Mouse (Mus musculus): ENCODE data around the gene Npw.

Gene Npw

DNA sequence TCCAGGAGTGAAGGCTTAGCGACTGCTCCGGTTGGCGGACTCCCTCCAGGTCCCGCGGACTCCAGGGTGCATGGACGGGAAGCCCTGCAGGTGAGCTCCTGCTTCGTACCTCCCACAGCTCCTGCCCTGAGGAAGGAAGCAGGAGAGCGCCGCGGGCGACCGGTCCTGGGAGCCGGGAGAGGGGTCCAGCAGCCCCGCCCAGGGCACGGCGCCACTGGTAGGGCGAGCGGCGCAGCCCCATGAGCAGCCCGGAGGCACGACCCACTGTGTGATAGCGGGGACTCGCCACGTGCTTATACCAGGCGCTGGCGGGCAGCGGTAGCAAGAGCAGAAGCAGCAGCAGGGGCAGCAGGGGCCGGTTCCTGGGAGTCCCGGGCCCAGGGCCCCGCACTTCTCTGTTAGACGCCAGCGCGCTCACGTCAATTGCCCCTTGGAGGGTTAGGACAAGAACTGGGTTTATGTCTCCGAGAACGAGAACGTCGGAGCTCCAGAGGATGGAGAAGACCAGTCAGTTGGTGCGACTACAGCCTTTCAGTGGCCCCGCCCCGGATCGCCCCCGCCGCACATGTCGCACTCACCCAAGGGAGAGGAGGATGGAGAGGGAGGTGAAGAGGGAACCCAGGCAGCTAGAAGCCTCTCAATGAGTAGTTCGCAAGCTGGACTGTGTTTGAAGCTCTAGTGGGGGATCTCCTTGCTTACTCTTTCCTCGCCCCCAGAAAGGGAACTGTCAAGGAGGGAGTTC lies at the start of gene Npw:
Gene Npw, minus strand, starts transcription at position 441 of the 742 bp plus-strand sequence.
- DNase-seq (ENCODE audit: low spot score): peak; percentile 41

DNA sequence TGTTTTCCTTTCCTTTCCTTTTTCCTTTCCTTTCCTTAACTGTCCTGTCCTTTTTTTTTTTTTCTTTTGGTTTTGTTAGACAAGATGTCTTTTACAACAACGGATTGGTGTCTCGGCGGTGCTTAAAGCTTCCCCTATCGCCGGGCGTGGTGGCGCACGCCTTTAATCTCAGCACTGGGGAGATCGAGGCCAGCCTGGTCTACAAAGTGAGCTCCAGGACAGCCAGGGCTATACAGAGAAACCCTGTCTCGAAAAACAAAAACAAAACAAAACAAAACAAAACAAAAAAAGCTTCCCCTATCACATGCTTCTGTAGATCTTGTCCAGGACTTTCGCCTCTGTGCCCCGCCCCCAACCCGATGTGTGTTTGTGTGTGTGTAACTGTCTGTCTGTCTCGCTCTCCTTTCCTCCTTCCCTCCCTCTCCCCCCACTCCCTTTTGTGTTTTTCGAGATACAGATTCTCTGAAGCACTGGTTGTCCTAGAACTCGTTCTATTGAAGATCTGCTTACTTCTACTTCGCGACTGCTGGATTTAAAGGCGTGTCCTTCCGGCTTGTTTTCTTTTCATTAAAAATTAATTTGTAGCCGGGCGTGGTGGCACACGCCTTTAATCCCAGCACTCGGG lies 49.7 kb upstream of the Npw start:
- DNase-seq (ENCODE audit: low spot score): peak; percentile 46

DNA sequence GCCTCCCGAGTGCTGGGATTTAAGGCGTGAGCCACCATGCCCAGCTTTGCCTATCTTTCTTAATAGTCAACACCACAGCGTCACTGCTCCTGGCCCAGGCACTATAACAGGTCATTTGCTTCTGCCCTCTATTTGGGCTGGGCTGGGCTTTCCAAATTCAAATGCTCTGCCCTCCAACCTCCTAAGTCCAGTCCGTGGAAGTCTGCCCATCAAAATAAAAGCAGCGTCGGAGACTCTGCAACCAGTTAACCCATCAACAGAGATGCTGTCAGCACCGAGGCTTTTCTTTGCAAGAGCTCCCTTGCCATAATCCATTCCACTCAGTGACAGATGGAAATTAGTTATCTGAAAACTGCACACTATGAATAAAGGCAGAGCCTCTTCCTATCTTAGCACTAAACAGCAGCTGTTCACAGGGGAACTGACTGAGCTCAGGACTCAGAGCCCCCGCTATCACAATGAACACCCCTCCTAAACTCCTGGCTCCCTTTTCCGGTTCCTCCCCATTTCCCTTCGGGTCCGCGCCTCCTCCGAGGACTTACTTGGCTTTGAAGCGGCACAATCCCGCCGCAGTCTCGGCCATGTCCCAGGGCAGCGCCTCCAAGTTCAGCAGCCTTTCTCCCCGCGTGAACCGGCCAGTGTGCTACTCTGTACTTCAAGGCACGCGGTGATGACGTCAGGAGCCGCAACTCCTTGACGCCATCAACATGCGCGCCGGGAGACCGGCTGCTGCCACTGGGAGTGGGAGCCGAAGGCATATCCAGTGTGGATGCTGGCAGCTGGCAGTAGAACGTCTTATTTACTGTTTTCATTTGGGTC lies 48.9 kb upstream of the Npw start, which contains the start of gene Tbl3:
Gene Tbl3, minus strand, starts transcription at position 679 of the 819 bp plus-strand sequence.
- DNase-seq (ENCODE audit: low spot score): peak; percentile 96

DNA sequence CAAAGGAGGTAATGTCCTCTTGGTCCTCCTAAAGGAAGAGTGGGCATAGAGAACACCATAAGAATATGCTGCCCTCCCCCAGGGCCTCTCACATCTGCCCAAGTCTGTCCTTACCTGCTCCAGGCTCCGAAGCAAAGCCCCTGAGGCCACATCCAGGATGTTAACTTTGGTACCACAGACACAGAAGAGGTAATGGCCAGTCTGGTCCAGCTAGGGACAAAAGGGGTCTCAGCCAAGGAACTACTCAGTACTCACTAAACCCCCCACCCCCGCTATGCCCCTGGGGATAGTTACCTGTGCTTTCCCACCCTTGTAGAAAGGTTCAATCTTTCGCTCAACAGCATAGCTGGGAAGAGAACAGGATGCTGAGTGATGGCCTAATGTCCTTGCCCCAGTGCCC lies 47.6 kb upstream of the Npw start:
- DNase-seq (ENCODE audit: low spot score): no peak

DNA sequence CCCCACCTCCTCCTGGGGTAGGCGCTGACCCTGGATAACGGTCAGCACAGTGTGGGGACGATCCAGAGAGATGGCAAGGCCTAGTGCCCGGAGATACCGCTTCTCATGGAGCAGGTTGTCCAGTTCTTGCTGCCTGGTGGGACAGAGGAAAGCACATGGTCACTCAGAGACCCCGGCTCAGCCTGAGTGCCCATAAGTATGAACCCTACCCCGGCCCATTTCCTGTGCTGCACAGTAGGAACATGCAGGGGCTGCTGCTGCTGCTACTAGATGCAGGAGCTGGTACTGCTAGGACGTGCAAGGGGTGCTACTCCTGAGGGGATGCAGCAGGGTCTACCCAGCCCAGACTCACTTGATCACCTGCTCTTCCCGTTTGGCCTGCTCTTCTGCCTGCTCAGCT lies 43.0 kb upstream of the Npw start:
- DNase-seq (ENCODE audit: low spot score): no peak

DNA sequence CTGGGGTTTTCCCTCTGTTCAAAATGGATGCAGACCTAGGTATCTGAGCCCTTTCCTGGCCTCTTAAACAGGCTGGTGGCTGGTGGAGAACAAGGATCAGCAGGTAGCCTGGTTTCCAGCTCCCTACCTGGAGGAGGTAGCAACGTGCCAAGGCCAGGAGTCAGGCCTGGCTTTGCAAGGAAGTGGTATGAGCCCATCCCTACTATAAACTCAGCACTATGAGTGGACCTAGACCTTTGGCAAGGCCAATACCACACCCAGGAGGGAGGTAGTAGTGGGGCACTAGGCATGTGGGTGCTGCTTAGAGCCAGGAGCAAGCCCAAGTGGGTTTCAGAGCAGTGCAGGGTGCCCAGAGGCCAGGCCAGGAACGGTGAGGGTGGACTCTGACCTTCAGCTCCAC lies 41.2 kb upstream of the Npw start:
- no peak for DNase-seq (ENCODE audit: low spot score)

DNA sequence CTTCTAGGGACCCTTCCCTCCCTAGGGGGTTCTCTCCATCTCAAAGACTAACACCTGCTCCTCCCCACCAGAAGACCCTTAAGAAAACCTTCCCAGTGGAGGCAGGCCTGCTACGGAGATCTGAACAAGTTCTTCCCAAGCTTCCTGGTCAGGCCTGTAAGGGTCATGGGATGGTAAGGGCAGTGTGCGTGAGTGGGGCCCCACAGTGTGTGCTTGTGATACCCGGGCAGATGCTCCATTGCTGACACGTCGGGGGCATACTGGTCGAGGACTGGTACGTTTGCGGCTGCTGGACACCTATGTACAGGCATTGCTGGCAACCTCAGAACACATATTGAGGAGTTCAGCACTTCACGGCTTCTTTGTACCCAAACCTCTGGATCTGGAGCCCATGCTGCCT lies 40.5 kb upstream of the Npw start:
- no peak for DNase-seq (ENCODE audit: low spot score)

DNA sequence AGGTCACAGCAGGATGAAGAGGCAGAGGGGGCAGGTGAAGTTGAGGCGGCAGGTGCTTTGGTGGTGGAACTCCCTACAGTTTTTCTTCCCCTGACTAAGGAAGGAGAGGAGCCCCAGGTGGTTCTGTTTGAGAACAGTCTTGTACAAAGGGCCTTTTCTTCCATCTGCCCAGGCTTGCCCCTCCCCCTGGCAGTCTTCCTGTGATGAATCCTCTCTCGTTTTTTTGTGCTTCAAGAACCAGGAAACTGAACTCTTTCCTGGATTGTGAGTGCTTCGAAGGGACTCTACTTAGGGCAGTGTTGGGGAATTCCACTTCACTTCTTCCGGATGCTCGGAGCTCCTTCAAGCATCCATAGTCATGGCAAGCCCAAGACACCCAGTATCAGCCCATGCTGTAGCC lies 39.7 kb upstream of the Npw start:
- DNase-seq (ENCODE audit: low spot score): peak; percentile 26

DNA sequence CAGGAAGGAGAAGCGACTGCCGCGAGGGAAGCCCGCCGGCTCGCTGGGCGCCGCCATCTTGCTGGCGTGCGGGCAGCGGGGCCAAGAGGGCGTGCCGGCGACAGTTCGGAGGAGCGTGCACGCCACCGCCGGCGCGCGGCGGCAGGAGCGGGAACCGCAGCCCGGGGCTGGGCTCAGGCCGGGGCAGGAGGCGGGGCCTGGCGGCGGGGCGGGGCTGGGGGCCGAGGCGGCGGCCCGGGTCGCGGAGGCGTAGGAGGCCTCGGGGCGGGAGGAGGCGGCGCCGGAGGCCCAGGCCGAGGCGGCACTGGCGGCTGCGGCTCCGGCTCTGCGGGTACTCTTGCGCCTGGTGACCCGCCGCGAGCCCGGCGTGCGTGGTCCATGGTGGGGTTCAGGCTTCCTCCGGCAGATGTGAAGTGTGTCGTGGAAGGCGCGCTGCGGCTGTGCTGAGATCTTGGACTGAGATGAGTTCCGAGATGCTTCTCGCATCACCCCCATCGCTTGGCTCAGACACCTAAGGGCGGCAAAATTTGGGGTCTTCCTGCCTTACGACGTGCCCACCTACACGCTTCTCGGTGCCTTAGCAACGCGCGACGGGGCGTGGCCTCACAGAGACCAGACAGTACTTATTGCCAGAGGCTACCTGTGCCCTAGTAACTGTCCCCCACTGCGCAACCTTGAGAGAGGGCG lies 37.9 kb upstream of the Npw start, which contains the start of the genes Gfer and Noxo1:
Gene Gfer, minus strand, starts transcription at position 146 of the 687 bp plus-strand sequence.
Gene Noxo1, plus strand, starts transcription at position 224 of the 687 bp plus-strand sequence.
- DNase-seq (ENCODE audit: low spot score): peak; percentile 89

DNA sequence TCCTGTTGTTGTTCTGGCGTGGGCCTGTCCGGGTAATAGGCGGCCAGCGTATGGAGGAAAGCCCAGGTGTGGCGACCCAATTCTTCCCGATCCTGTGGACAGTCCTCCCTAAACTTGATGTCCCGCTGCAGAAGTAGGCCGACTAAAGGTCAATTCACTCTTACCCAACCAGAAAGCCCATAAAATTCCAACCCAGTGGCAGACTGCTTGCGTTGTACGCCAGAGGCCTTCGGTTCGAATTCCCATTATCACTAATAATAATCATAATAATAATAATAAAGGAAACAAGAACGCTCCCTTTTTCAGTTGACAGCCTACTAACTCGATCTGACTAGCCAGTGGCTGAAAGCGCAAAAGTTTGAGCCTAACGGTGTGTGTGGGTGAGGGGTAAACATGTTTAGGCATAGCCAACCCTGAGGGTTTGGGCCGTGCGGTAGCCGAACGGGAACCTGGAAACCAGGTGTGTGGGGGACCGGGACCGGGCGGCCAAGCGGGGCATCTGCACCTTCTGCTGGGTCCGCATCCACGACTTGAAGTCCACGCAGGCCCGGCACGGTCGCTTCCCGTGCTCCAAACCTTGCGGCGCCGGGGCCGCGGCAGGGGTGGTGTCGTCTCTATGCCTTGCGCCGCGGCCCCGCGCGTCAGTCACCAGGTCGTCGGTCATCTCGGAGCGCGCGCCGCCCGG lies 37.2 kb upstream of the Npw start:
- peak; percentile 27 for DNase-seq (ENCODE audit: low spot score)

DNA sequence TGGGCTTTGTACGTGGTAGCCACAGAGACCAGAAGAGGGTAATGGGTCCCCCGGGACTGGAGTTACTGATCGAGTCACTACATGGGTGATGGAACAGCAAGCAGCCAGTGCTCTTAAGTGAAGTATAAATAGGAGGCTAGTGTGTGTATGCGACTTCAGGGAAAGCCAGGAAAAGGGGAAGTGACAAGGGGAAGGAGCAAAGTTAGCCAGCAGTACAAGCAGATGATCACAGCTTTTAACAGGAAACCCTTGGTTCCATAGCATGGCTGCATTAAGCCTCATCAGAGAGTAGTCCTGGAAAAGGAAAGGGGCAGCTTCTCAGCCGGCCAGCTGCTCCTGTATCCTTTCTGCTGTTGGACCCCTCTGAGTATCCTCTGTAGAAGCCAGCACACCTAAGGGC lies 34.1 kb upstream of the Npw start:
- DNase-seq (ENCODE audit: low spot score): no peak

DNA sequence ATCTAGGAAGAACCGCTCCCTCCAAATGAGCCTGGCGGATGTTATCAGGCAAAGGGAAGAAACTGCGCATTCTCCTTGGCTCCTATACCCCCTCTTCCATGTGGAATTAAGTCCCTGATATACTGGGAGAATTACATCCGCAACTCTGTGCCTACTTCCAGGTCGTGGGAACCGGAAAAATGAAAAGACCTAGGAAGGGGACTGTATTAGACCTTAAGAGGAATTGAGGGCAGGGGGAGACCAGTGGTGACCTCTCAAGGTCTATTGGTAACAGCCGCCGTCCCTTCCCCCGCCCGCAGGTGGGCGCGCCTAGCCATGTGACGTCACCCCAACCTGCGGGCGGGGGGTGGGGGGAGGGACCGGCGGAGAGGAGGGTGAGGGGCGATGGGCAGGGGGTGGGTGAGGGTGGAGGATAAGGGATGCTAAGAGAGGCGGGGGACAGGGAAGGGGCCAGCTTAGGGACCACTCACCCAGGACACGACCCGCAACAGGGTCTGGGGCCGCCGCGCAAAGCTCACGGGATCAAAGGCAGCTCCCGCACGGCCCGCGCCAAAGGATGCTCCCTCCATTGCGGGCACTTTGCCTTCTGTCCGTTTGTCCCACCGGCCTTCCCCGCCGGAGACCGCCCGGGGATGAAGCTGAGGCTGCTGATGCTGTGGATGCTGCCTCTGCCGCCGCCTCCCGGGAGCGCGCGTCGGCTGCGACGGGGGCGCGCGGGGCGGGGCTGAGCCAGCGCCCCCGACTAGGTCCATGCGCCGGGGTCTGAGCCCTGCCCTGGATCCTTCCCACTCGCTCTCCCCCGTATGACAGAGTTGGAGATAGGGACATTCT lies 31.2 kb upstream of the Npw start, which contains the start of gene Syngr3:
Gene Syngr3, minus strand, starts transcription at position 705 of the 831 bp plus-strand sequence.
- DNase-seq (ENCODE audit: low spot score): peak; percentile 35

DNA sequence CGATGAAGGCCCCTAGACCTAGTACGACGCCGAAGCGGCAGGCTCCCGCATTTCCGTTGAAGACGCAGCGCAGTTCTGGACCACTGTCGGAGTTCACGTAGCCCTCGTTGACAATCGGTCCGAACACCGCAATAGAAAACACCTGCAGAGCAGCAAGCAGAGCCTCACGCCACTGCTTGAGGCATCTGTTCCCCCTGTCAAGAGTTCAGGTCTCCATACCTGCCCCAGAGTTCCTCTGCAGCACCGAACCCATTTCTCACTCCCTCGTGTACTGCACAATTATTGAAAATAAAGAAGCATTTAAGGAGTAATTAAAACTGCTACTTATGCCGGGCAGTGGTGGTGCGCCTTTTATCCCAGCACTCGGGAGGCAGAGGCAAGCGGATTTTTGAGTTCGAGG lies 29.3 kb upstream of the Npw start:
- DNase-seq (ENCODE audit: low spot score): no peak

DNA sequence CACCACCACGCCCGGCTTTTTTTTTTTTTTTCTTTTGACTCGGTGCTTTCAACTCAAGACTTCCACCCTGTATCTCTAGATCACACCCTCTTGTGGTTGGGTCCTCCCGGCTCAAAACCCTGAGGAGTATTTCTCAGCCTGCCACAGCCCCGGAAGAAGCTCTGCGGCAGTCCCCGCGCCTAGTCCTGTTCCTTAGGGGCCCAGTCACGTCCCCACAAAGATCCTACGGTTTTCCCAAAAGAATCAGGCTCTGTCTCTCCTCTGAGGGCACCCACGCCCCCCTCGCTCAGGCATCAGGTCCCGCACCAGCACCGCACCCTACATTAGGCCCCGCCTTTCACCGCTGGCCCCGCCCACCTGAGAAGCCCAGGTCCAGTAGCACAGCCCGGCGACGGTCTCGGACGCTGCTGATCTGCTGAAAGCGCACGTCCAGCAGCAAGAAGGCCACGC lies 28.9 kb upstream of the Npw start:
- peak; percentile 64 for DNase-seq (ENCODE audit: low spot score)

DNA sequence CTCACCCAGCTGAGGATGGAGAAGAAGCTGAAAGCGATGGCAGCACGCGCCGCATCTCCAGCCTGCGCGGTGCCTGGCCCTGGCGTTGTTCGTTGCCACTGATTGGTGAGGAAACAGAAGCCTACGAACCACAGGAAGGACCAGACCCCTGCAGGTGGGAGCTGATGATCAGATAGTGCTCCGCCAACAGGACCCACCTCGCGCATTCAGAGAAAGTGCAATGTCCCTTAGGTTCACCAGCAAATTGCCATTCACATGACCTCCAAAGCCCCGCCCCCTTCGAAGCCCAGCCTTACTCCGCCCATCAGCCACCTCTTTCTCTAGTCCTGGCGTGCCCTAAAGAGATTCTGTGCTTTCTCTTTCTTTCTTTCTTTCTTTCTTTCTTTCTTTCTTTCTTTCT lies 28.3 kb upstream of the Npw start:
- DNase-seq (ENCODE audit: low spot score): peak; percentile 79

DNA sequence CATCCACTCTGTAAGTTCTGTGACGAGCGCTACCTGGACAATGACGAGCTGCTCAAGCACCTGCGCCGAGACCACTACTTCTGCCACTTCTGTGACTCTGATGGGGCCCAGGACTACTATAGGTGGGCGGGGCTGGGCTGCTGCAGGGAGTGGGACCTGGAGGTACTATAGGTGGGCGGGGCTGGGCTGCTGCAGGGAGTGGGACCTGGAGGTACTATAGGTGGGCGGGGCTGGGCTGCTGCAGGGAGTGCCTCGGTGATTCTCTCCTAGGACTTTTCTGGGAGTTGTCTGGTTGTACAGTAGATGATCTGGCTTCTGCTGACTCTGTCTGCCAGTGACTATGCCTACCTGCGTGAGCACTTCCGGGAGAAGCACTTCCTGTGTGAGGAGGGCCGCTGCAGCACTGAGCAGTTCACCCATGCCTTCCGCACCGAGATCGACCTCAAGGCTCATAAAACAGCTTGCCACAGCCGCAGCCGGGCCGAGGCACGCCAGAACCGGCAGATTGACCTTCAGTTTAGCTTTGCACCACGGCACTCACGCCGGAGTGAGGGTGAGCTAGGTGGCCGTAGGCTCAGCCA lies 19.3 kb upstream of the Npw start:
- DNase-seq (ENCODE audit: low spot score): no peak

DNA sequence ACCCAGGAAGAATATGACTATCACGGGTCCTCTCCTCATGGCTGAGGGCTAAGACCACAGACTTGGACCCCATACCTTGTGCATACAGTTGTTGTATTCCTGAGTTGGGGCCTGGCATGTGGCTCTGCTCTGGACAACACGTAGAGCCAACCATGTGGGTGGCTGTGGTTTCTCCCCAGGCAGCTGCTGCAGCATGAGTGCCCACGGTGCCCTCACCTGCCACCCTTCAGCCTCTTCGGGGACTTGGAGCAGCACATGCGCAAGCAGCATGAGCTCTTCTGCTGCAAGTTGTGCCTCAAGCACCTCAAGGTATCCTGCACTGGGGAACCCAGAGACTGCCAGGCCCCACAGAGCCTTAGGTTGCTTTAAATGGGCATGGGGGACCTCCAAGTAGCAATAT lies 18.6 kb upstream of the Npw start:
- DNase-seq (ENCODE audit: low spot score): no peak

DNA sequence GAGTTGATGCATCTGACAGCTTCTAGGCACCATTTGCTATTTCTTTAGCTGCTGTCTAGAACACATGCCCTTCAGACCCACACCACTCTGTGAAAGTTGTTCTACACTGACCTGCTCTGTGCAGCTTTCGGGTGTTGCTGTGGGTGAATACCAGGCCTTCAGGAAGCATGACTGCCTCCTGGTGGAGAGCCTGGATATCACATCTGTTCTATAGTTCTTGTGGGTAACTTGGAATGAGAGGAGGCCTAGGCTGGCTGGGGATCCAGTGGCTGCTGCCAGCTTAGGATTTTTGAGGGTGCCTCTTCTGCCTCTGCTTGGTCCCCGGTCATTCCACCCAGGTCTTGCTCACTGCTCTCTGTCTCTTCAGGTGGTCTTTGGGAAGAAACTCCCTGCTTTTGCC lies 17.9 kb upstream of the Npw start:
- peak; percentile 84 for DNase-seq (ENCODE audit: low spot score)

DNA sequence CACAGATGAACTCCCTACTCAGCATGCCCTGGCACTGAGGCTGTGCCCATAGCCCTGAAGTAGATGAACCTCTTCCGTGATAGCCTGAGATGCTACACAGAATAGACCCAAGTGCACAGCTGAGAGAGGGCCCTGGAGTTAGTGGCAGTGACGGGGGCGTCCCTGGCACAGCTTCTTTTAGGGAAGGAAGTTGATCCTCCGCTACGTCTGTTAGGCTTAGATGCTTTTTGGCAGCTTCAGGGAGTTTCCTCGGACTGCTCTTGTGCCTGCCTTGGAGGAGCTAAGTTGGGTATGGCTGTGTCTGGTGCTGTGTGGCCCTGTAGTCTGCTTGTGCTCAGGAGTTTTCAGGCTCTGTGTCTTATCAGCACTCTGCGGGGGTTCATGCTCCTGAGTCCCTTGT lies 16.0 kb upstream of the Npw start:
- no peak for DNase-seq (ENCODE audit: low spot score)

DNA sequence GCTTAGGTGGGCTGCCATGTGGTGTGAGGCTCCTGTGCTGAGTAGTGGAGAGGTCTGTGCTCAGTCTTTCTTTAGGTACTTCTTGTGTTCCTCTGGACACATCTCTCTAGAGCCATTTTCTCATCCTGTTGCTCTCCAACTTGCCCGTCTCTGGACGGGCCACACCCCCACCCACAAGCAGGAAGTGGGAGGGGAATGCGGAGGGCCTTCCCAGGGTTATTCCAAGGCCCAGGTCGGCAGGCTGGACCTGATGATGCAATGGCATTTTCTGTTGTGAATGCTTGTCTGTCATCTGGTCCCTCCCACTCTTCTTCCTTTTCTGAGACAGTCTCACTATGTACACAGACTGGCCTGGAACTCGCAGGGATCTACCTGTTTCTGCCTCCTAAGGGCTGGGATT lies 13.9 kb upstream of the Npw start:
- DNase-seq (ENCODE audit: low spot score): peak; percentile 43
